Mouse (Mus musculus) ovary, postnatal 36 days (tissue): ENCODE results near the gene Lsm5.

Experiments used
- DNase-seq: peaks from one replicate; pipeline ENCODE4 v3.0.0; 2022; ENCODE audit warnings: low spot score, mixed read lengths

Lsm5 gene

DNA sequence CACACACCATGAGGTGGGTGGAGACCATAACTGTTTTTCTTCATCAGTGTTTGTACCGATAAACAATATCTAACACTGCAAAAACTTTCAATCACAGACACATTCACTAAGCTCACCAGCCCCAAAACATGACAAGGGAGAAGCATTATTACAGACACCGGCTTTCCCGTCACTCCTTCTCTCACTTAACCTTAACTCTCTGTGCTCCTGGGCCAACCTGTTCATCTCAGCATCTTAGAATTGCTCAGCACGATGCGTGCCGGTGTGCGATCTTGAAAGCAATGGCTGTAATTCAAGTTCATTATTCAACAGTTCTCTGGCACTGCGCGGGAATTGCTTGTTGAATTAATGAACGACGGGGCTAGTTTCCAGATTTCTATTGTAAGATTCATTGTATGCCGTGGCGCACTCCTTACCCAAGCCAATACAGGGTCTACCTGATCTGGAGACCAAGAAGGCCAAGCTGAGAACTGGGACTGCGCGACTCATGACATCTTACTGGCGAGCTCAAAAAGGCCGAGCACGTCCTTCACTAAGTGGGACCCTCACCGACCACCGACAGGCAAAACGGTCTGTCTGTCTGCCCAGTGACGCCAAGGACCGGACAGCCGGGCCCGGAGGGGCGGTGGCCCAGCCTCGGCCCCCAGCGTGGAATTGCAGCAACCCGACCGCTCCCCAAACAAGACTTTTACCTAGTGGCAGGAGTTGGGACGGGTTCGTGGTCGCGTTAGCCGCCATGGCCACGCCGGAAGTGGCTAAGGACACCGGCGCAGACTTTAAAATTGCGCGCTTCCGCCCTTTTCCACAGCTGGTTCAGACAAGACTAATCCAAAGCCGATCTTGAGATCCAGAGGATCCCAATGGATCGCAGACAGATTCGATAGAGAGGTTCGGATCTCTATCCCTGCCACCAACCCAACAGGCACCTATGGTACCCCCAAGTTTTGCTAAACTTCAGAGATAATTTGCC, at the start of gene Lsm5:
Gene Lsm5, minus strand, starts transcription at position 780 of the 970 bp plus-strand sequence.
- peak; percentile 79 for DNase-seq

DNA sequence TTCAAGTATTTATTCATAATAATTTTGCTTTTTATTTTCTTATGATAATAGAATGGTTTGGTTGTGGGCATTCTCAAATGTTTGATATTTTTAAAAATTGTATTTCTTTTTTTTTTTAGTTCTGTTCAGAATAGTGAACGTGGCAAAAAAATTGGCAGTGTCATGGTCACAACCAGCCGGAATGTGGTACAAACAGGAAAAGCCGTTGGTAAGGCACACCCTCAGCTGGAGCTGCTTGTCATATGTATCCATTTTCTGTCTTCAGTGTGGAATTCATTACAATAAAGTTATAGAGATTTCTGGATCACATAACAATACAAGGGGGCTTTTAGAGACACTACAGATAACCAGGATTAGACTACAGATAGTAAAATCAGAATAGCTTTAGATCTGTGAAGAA, 49.2 kb upstream of the Lsm5 start:
- DNase-seq = no peak

- DNase-seq = no peak
These were observed 41.5 kb upstream of the Lsm5 start for GRCm38 (mm10) chr6:56745950-56746543.

GRCm38 (mm10) chr6:56732545-56732944, 28.0 kb upstream of the Lsm5 start:
- DNase-seq = no peak

DNA sequence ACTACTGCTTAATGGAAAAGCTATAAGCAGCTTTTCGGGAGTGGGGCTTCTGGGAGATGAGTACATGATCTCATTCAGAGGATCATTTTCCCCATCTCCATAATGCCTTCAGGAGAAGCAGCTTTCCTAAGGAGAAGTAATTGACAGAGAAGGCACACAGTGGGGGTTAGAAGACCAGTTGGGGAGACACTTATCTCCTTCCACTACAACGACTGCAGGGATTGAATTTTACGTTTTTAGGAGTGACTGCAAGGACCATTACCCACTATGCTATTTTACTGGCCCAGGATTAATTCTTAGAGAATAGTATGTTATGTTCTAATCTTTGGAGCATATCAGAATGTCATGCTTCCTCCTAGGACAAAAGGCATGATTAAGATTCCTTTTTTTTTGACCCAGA, 16.4 kb upstream of the Lsm5 start:
- no peak for DNase-seq

GRCm38 (mm10) chr6:56719071-56719470, 14.6 kb upstream of the Lsm5 start:
- no peak for DNase-seq

DNA sequence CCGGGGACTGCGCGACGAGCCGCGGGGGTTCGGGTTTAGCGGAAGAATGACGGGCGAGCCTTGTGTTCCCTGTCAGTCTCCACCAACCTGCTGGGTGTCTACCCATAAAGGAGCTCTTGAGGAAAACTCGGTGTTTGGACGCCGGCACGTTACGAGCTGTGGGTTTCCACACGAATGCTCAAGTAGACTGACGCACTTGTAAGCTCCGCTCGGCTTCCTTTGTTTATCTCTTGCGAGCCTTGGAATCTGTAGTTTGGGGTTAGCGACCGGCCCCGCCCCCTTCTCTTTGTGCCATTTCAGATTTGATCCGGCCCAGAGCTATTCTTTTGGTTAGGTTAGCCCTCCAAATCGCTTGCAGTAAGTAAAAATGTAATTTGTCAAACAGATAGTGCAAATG, 10.8 kb upstream of the Lsm5 start:
- DNase-seq = no peak

DNA sequence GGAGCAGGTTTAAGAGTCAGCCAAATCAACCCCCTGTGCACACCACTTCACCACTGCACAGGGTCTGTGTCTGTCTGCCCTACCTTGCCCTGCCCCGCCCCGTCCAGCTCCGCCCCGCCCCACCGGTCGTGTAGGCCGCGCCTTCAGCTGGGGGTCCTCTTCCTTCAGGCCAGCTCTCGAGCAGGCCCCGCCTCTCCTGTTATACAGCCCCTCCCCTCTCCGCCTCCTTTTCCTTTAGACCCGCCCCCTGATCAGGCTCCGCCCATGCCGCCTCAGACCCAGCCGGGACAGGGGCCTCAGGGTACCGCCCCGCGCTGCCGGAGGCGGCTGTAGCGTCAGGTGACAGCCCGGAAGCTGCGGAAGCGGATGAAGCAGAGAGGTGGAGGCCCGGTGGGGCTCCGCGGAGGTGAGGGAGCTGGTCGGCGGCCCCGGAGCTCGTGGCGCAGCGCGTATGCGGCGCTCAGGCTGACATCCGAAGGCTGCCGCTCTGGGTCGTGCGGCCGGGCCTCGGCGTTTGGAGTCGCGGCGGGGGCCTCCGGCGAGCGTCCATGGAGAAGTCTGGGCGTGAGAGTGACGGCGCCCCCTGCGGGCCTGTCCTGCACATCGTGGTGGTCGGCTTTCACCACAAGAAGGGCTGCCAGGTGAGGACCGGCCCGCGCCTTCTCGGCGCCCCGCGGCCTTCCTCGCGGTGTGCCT, 10.2 kb upstream of the Lsm5 start, which contains the start of gene Avl9:
Gene Avl9, plus strand, starts transcription at position 326 of the 696 bp plus-strand sequence.
- DNase-seq = peak; percentile 99

DNA sequence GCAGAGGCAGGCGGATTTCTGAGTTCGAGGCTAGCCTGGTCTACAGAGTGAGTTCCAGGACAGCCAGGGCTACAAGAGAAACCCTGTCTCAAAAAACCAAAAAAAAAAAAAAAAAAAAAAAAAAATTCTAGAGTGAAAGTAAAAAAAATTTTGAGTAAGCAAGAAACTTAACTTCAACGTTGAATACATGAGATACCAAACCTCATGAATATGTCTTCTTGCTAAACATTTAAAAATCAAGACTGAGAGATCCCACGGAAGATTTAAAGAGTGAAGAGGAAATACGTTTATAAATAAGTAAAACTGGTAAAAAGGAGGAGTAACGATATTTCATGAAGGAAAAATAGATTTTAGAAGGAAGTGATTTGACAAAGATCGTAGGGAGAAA, 9.7 kb upstream of the Lsm5 start:
- no peak for DNase-seq

DNA sequence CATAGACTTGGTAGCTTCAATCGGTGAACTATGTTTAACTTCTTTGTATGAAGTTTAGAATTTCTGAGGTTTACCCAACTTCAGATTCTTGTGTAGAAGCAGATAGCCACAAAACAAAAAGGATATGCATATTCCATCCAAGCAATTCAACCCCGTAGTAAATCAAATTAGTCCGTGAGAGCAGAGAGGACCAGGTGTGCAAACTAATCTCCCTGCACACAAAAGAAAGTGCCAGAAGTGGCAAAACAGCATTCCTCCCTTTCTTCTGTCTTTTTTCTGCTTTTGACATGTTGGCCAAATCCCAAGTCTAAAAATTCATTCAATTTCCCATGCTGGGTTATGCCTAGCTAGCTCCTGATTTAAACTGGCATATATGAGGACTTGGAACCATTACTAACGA, 12.1 kb downstream of the Lsm5 start:
- DNase-seq = no peak

- peak; percentile 38 for DNase-seq
These were observed 13.3 kb downstream of the Lsm5 start for GRCm38 (mm10) chr6:56691205-56691604.

GRCm38 (mm10) chr6:56688238-56688637, 16.3 kb downstream of the Lsm5 start:
- no peak for DNase-seq

DNA sequence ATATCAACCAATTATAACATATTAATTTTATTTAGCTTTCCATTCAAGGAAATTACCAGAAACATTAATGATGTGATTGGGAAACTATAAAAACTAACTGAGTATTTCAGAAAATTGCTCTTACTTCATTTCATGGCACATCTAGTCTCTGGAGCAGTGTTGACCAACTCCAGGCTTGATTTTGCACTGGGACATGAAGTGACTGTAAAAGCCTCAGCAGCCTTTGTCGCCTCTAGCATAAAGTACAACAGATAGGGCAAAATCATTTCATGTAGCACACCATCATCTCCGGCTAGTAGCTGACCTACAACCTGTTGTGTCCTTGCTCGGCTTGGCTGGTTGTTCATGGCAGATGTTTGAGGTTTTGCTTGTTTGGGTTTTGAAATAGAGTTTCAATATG, 40.1 kb downstream of the Lsm5 start:
- DNase-seq = no peak

DNA sequence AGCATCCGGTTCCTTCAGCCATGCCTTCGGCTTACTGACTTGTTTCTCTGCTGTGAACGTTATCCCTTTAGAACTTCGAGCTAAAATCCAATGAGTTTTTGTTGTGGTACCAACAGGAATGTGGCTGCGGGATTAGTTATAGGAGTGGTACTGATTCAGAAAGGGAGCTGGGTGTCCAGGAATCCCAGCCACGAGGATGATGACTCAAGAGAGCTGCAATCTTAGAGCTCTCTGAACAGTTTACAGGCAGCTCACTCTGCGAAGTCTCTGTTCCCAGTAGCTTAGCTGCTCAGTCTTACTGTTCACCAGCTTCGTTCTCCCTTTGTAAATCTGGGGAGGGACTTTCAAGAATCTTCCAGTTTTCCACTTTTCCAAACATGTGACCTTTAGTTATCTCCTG, 49.1 kb downstream of the Lsm5 start:
- no peak for DNase-seq

DNA sequence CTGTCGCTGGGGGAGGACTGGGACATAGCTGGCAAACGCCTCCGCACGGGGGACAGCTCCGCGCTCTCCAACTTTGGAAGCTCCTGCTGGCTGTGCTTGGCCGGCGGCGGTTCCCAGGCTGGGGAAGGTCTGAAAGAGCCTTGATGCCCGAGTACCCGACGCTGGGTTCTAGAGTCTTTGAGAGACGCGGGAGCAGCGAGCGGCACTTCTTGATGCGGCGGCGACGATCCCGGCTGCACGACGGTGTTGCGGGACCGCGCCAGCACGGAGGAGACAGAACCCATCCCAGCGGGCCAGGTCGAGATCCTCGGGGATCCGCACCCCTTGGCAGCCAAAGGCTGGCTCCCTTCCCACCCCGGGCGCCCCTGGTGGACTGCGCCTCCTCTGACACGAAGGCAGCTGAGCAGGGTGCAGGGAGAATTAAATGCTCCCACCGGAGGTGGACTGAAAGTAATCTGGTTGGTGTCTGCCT, 52.4 kb downstream of the Lsm5 start:
- DNase-seq = peak; percentile 13
